Mouse (Mus musculus) thymus, postnatal 0 days (tissue): ENCODE measurements around the gene Adamts17. TPM values are rescaled to one million over a fixed set of nuclear protein-coding genes. Genes with fewer than 3 reads are reported as not detected.
A peak's percentile ranks its signal among the peaks of the same experiment; 100 is the strongest.

Source experiments
- DNase-seq: peaks from one replicate; pipeline ENCODE4 v3.0.0-alpha.2; 2015; ENCODE audit warnings: low spot score
- polyA plus RNA-seq: library from polyadenylated mRNA; unstranded; fragments of >200 nt; fragmentation: Nextera tagmentation; extraction: Ambion mirVana; gene quantifications from 2 replicates; pipeline ENCODE4 v1.2.1, GENCODE M21; 2015

Adamts17 gene
- 0.82 and 1.2 TPM in 2 replicates for polyA plus RNA-seq

DNA sequence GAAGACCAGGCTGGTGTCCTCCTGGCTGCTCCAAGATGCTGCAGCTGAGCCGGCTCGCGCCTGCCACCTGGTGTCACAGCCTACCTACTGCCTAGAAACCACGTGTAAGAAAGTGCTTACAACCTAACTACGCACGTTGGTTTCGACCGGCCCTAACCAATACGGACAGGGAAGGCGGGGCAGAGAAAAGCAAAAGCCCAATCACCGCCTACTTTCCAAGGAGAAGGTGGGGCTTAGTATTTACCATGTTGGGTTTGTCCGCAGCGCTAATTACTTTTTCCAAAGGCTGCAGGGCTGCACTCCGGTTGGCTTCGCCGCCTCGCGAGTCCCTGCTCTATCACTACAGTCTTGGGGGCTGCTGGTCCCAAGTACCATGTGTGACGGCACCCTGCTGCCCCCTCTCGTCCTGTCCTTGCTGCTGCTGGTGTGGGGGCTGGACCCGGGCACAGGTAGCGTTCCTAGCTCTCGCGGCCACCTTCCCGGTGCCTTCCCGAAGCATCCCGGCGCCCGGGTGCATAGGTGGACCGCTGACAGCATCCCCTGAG lies at the start of gene Adamts17:
Gene Adamts17, plus strand, starts transcription at position 273 of the 545 bp plus-strand sequence.
- peak; percentile 94 for DNase-seq

DNA sequence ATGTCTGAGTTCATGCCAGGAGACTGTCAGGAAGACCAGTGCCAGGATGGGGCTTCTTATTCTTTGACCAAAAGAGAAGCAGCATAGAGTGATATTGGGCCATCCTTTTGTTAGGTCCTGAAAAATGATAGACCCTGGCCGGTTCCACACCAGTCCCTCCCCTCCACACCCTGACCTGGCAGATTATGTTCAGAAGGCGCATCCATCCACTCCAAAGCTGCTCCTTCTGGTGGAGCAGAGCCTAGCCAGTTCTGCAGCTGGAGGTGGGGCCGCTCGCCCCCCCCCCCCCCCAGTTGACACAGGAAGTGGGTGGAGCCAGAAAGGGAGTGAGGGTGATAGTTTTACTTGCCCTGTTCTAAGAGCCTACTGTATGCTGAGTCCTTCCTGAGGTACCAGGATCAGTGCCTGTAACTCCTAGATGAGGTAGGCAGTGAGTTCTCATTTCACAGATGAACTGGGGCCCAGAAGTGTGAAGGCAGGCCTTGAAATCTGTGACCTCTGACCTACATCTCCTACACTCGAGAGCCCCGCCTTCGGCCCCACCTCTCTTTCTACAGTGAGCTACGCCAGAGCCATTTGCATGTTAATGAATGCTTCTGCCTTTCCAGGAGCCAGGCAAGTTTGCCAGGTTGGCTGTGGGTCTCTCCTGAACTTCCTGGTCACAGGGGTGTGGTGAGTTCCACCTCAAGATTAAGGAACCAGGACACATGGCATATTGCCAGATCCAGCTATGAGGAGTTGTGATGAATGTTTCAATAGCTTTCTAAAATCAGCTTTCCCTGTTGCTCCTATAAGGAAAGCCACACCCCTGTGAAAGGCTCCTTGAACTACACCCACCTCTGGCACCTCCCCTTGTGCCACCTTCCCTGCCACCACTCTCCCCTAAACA lies 49.4 kb upstream of the Adamts17 start:
- DNase-seq: peak; percentile 35

DNA sequence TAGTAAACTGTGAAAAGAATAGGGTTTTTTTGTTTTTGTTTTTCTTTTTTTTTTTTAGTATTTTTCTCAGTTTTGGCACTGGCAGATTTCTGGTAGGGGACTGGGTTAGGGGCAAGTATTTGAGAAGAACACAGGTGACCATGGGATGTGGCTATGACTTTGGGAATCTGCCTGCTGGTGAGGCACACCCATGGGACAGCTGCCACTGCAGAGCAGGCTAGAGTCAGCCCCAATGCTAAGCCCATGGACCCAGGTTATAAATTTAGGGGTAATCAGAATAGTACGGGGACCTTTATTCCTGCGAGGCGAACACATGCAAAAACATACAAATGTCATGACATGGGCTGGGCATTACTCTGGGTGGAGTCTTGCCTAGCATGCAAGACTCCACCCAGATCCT lies 48.5 kb upstream of the Adamts17 start:
- DNase-seq: no peak

DNA sequence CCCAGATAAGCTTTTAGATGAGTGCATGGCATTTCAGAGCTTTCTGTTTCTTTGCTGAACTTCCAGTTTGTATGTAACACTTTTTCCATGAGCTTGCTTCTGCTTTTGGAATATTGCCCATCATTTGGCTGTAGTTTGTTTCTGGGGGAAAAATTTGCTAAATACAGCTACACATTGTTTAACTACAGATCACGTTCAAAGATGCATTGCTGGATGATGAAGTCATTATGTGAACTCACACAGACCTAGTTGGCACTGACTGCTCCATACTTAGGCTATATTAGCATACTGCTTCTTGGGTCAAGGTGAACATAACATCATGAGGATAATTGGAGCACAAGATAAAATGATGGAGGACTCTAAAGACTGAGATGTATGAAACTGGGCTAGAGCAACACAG lies 42.6 kb upstream of the Adamts17 start:
- no peak for DNase-seq

DNA sequence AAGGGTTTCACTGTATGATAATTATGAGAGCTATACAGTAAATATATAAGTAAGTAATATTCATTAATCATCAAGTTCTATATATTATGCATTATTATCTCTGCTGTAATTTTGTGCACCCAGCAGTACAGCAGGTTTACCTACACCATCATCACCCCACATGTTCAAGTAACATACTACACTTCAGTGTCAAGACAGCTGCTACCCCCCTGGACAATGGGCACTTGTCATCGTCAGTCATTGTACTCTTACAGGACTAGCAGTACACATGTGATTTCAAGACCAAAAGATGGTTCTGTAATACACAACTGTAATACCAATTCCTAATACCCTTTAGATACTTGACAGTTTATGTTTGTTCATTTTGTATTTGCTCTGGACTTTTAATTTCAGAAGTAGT lies 42.2 kb upstream of the Adamts17 start:
- DNase-seq: no peak

DNA sequence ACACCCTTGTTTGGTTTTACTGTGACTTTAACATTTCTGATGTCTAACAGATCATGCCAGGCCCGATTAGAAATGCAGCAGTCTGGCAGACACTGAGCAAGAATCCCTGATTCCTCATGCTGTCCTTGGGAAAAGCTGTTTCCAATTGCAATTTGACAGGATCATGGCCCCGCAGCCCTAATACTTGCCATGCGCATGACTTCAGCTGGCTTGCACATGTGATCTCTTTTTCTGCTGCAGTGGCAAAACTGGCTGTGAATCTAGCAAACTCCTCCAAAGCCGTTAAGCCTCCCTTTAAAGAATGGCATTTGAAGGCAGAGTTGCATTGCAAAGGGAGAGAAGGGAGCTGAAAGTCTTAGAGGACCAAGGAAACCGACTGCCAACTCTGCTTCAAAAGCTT lies 40.7 kb upstream of the Adamts17 start:
- no peak for DNase-seq

DNA sequence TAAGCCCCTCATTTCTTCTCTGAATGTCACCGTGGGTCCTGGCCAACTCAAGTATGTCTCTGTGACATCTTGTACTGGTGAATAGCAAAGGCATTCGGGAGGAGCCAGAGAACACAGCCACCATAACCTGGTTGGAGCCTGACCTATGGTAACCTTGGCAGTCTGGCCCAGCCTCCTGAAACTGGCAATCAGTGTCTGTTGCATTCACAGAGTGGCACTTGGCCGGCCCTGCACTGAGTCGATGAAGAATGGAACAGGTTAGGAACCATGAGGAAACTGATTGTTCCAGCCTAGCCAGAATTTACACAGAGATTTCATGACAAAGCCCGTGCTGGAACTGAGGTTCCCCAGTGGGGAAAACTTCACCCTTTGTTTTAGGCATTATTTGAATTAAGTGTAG lies 38.8 kb upstream of the Adamts17 start:
- DNase-seq: no peak

DNA sequence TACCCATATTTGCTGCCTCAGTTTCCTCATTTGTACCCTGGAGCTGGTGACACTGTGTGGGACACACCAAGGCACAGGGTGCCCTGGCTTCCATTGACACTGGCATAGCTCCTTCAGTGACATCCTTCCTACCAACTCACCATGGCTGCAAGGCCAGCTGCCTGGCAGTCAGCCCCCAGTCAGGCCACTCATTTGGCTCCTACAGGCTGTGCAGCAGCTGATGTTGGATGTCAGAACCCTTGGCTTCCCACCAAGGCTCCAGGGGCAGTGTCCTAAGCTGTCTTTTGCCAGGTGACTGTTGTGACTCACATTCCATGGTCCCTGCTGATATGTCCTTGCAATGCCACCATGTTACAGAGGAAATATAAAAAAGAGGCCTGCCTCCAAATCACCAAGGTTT lies 37.8 kb upstream of the Adamts17 start:
- no peak for DNase-seq

DNA sequence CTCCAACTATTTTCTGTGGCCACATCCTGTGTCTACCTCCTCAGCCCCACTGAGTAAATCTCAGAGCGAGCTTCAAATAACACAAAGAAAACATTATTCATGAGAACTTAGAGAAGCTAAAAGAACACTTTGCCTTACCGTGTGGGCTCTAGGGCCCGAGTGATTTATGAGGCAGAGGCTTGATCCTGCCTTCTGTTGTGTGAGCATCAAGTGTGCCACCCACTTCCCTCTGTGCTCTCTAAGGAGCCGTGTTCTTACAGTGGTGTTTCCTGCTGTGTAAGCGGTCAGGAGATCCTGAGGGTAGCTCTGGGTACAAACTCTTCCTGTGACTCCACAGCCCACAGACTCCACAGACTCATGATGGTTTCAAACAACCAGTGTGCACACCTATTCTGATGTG lies 35.7 kb upstream of the Adamts17 start:
- DNase-seq: no peak

DNA sequence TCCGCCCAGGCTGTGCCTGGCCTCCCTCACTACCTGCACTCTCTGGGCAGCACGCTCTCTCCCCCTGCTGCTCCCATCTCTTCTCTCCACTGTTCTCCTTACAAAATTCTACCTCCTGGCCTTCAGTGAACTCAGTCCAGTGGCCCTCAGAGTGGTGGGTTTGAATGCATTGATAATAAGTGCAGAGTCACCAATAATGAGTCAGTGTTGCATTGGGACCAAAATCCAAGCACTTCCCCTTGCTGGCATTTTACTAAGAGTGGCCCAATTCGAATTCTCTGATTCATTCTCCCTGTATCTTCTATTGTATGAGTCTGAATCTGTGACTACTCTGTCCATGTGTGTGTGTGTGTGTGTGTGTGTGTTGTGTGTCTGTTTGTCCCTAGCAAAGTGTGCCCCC lies 32.7 kb upstream of the Adamts17 start:
- DNase-seq: no peak

DNA sequence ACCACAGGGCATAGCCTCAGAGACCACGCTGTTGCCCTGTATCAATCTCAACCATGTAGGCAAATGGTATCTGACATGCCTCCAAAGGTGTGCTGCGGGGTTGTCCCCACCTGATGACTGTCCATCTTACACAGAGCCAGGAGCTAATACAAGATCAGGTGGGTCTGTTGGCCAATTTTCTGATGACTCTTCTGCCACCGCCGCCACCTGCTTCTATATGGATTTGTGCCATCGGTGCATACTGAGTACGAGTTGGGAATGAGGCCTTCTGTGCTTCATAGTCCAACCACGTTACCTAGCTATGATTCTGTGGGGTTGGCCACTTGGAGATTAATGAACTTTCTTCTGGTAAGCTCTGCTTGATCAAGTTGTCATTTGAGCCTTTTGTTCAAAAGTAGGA lies 29.1 kb upstream of the Adamts17 start:
- DNase-seq: no peak

DNA sequence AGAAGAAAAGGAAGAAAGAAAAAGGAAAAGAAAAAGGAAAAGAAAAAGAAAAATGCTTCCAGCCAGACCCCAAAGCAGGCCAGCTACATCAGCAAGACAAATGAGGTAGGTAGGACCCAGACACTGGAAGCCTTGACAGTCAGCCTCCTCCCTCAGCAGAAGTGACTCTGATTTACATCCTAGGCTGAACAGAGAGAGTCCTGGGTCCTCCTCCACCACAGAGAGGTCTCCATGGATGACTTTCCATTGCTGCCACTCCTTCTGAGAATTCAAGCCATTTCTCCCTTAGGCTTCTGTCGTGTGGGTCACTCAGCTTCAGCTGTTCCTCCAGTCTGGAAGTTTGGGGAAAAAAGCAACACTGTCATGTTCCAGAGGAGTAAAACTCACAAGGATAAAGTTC lies 28.2 kb upstream of the Adamts17 start:
- DNase-seq: no peak

DNA sequence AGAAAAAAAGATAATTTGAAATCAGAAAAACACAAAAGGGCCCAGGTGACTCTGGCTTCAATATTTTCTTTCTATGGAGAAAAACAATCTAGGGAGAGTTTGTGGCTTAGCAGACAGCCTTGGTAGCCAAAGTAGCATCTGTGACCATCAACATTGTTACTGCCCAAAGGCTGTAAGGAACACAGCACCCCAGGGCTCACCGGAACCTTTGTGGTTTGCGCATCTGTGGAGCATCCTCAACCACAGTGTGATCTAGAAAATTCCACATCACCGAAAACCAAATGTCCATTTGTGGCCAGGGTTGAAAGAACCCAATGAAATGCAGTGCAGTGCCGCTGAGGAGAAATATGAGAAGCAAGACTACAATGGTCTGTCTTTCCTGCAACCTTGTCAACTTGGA lies 27.2 kb upstream of the Adamts17 start:
- no peak for DNase-seq

DNA sequence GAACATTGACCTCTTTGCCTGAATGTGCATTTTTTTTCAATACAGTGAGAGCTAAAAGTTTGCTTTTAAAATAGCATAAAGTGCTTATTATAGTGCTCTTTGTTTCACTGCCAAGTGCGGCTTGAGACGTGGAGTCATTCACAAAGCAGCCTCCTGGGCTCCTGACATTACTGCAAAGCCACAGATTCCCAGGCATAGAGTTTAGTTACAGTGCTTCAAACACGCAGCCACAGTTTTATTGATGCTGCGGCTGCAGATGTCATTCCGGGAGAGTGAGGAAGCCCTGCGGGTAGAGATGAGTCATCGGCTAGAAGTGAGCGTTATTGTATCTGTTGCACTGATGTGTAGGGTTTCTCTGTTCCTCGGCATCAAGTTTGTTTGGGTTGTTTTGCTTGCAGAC lies 26.8 kb upstream of the Adamts17 start:
- DNase-seq: peak; percentile 5

DNA sequence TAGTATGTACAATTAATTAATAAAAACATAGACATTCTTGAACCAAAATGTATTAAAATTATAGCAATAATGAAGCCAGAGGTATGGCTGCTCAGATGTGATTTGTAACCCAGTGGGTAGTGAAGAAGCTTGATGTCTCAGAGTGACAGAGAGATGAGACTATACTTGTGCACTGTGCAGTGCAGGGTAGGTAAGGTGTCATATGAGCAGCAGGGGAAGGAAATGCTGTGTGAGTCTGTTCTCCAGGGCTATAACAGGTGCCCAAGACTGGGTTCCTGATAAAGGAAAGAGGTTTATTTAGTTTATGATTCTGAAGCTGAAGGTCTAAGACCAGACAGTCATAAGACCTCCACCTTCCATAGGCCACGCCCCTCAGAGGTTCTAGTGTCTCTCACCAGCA lies 26.4 kb upstream of the Adamts17 start:
- no peak for DNase-seq

DNA sequence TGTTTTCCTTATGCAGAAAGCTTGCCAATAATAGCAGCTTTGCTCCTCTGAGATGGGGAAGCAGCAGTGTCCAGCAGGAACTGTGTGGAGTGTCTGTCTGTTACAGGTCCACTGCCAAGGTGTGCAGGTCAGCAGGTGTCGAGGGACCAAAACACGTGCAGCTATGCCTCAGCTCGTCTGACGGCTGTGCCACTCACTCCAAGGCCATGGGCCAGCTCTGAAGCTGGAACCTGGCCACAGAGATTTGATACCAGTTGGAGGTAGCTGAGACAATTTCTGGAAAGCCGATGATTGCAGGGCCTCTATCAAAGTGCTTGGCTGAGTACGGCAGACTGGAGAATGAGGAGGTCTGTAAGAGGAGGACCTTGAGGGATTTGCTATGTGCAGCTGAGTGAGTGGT lies 24.0 kb upstream of the Adamts17 start:
- DNase-seq: no peak

DNA sequence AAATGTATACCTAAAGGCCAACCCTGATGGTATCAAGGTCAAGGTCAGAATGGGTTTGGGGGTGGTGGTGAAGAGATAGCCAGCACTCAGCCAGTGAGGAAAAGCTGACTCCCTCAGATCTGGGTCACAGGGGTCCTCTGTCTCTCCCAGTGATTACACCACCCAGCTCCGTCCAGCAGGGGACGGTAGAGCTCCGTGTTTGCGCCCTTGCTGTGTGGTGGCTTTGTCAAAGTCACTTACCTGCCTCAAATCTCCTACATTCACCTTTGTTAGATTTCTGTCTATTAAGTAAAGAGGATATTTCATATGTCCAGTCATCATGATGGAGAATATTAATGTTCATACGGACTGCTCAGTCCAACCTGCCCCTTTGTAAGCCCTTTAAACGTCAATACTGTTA lies 19.5 kb upstream of the Adamts17 start:
- peak; percentile 74 for DNase-seq

DNA sequence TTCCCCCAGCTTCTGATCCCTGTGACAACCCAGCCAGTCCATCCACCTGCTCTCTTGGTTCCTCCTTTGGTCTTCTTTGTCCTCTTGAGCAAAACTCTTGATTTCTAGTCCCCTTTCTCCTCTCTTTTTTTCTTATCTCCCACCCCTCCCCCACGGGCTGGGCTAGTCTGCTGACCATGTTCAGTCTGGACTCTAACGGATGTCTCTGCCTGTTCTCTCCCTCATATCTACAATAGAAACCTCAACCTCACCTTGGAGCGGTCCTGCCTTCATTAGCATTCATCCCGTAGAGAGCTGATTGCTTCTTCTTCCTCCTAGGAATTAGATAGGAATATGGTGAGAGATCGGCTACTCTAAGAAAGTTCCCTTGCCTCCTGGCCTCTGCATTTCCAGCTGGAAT lies 8.7 kb upstream of the Adamts17 start:
- DNase-seq: no peak

DNA sequence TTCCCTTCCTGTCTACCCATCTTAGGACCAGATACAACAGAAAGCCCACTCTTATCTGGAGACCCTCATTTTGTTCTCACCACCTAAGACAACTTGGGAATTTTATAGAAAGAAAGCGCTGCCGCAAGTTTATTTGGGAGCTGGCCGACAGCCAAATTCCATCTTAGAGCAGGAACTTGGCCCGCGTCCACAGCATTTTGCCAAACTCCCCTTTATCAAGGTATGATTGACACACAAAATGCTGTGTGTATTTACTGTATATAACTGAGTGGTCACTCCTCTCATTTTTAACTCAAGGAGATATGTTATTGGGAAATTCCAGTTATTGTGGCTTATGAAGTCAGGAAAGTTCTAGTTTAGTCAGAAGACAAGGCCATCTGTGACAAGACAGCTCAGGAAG lies 8.2 kb upstream of the Adamts17 start:
- no peak for DNase-seq

DNA sequence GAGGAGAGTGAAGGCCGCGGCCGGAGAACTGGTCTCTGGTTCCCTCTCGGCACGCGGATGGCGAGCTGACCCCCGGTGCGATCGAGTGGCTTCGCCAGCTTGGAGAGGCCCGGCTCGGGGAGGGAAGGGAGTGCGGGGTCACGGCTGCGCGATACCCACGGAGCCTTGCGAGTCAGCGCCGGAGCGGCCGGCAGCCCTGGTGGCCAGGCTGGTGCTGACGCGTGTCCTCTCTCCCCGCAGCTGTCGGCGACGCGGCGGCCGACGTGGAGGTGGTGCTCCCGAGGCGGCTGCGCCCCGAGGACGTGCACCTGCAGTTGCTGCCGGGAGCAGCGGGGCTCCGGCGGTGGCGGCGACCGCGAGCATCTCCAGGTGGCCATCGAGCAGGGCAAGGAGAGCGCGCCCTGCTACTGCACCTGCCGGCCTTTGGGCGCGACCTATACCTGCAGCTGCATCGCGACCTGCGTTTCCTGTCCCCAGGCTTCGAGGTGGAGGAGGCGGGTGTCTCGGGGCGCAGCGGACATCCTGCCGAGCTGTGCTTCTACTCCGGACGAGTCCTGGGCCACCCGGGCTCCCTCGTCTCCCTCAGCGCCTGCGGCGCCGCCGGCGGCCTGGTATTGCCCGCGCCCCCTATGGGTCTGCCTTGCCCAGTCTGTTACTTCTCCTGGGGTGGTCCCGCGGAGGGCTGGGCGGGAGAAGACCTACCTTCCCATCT lies 629 bp downstream of the Adamts17 start:
- peak; percentile 83 for DNase-seq

DNA sequence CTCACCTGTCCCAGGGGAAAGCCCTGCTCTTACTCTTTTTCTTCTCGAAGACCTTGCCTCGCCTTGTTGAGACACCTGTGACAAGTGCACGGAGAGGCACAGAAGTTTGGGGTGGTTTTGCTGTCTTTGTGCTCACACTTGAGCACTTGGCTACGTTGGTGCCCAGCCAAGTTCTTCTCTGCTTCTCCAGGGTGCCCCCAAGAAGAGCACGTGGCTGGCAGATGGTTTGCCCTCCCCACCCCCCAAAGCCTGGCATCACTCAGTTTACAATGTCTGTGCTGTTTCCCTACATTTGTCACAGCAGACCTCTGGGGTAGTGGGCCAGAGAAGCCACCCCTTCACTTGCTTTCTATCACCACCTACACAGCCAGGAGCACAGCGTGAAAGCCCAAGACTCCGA lies 1.6 kb downstream of the Adamts17 start:
- DNase-seq: peak; percentile 5

DNA sequence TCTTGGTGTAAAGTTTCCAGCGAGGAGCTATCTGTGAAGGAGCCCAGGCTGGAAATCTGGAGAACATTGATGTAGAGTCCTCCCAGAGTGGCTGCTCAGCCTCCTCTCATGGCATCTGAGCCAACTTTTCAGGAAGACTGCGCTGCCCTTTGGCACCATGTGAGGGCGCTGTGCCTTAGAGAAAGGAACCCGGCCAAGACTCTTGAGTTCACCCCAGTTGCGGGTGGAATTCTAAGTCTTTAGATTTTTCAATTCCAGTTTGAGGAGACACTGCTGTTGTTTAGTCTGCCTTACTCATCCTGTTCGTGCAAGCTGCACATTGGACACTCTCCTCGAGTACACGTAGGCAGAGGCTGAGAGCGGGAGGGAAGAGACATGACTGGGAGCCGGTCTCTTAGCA lies 2.5 kb downstream of the Adamts17 start:
- peak; percentile 66 for DNase-seq

DNA sequence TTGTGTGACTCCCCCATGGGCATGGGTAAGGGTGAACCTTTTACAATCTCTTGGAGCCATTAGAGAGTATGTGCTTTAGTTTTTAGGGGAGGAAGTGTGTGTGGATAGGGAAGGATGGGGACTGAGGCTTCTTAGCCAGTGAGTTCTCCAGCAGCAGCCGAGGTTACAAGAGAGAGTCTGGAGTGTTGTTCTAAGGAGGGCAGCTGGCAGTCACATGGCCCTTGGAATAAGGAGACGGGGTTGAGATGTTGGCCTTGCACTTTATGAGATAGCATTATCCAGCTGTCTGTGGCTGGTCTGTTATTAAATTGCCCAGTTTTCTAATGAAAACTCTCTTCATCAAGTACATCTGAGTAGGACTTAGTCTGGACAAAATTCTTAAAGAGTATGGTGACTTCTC lies 4.3 kb downstream of the Adamts17 start:
- DNase-seq: no peak
